Mouse (Mus musculus) heart, adult 2 months (tissue): Measurements from ENCODE around the gene Fbxw10. TPM values are rescaled to one million over a fixed set of nuclear protein-coding genes. Genes with fewer than 3 reads are reported as not detected.

Experiments
- DNase-seq, 2 experiments: peaks; one replicate each; pipeline ENCODE4 v3.0.0; 2021
- H3K27ac ChIP-seq: fragments of 200-600 bp; 2 replicates; pipeline ENCODE4 v1.8.1; 2022
- H3K27me3 ChIP-seq: fragments of 200-500 bp; 2 replicates; pipeline ENCODE4 v1.6.1; 2012; ENCODE audit warnings: mild to moderate bottlenecking, low read length, inconsistent platforms, mixed read lengths; ENCODE audit not compliant: control insufficient read depth, insufficient read depth
- H3K36me3 ChIP-seq: fragments of 200-500 bp; 2 replicates; pipeline ENCODE4 v1.6.1; 2012; ENCODE audit warnings: low read length, inconsistent platforms; ENCODE audit not compliant: control insufficient read depth, insufficient read depth
- H3K4me1 ChIP-seq: fragments of 200-500 bp; 2 replicates; pipeline ENCODE4 v1.6.1; 2011; ENCODE audit warnings: low read length; ENCODE audit not compliant: control insufficient read depth, insufficient read depth
- H3K4me3 ChIP-seq: fragments of 200-600 bp; 2 replicates; pipeline ENCODE4 v1.8.1; 2022
- H3K79me2 ChIP-seq: fragments of 200-500 bp; replicated peaks from 2 replicates; pipeline ENCODE4 v1.6.1; 2012; ENCODE audit warnings: mild to moderate bottlenecking, inconsistent platforms, low read length, moderate library complexity, mixed read lengths; ENCODE audit not compliant: control insufficient read depth, insufficient read depth
- H3K9ac ChIP-seq: fragments of 200-500 bp; 2 replicates; pipeline ENCODE4 v1.6.1; 2012; ENCODE audit warnings: low read depth, mild to moderate bottlenecking, control low read depth, inconsistent platforms, low read length, mixed read lengths
- CTCF ChIP-seq: fragments of 200-600 bp; IDR thresholded peaks from 2 replicates; pipeline ENCODE4 v1.8.1; 2022; ENCODE audit warnings: antibody characterized with exemption, mild to moderate bottlenecking, moderate library complexity
- EP300 ChIP-seq: fragments of 200-500 bp; IDR thresholded peaks from 2 replicates; pipeline ENCODE4 v1.6.1; 2011; ENCODE audit warnings: low read depth, low read length, control low read depth; ENCODE audit not compliant: insufficient read depth
- POLR2A ChIP-seq: fragments of 200-500 bp; IDR thresholded peaks from 2 replicates; pipeline ENCODE4 v1.6.1; 2011; ENCODE audit warnings: mild to moderate bottlenecking, low read depth, low read length, control low read depth; ENCODE audit not compliant: insufficient read depth
- WGBS: fragments of 180-500 bp; shearing (Covaris S2); methylation state at CpG from one replicate; pipeline ENCODE4 v1.1.7; 2018; 5-methylcytosine and 5-hydroxymethylcytosine counted together
- intact Hi-C: fragments of 180-260 bp; cut with DNase I; formaldehyde crosslinking; loops from one replicate; pipeline ENCODE4 v1.15.1; 2025
- polyA plus RNA-seq: library from polyadenylated mRNA; depleted of rRNA; stranded (reverse); fragments of >200 nt; gene quantifications from 2 replicates; pipeline ENCODE4 v1.2.3, GENCODE M21; 2012; rRNA removed
- total RNA-seq, 2 experiments: library from RNA; stranded (reverse); gene quantifications; 2 replicates each; pipeline ENCODE4 v1.2.3; 2021

The Fbxw10 gene
- total and polyA plus RNA-seq, 3 experiments, result 0.16 to 0.34 (median 0.29) TPM

- Histone ChIP-seq H3K79me2 (no peaks in the 10 kb centered on the region), H3K4me1 (peaks cover 3% of the 10 kb centered on the region), H3K27me3 (no peaks in the 10 kb centered on the region), H3K9ac (no peak overlapping the region), H3K4me3 (no peak overlapping the region), H3K27ac (peak overlapping the region; percentile 52), H3K36me3 (no peaks in the 10 kb centered on the region)
- TF ChIP-seq CTCF (no peak), EP300 (no peak), POLR2A (no peak)
- 28% methylated on average over 6 of the region's 6 CpGs for WGBS
- DNase-seq, result peak; percentile 57 to 76
- intact Hi-C loops, result loop anchor here (2.0 kb wide), 1 partner anchor 103 kb away; no protein-coding TSS in a partner anchor
Observed at GRCm38 (mm10) chr11:62924091-62924761, 77.4 kb downstream of the Fbxw10 start.

Other genes with a start within 250 kb of the Fbxw10 start
- gene Lrrc75a, start 198.5 kb upstream of the Fbxw10 start, total RNA-seq, result 1 to 10 TPM; 3.3 to 4.2 TPM
- gene Lrrc75a, start 198.5 kb upstream of the Fbxw10 start, polyA plus RNA-seq, result 6.2 and 9.6 TPM in 2 replicates
- gene Mmgt2, start 198.4 kb upstream of the Fbxw10 start, total RNA-seq, result 1 to 10 TPM; 5.8 to 8.6 TPM
- 8.7 and 8.9 TPM in 2 replicates for gene Mmgt2, start 198.4 kb upstream of the Fbxw10 start, polyA plus RNA-seq
- gene Zfp287, start 115.2 kb upstream of the Fbxw10 start, total RNA-seq, result 1 to 10 TPM; 1.9 to 2.5 TPM
- 1.4 and 1.9 TPM in 2 replicates for gene Zfp287, start 115.2 kb upstream of the Fbxw10 start, polyA plus RNA-seq
- gene Gm10428, start 94.0 kb upstream of the Fbxw10 start, total RNA-seq, result not detected
- gene Gm10428, start 94.0 kb upstream of the Fbxw10 start, polyA plus RNA-seq, result not detected in 2 replicates
- under 1 TPM; 0.41 to 0.42 TPM for gene Zfp286, start 57.6 kb upstream of the Fbxw10 start, total RNA-seq
- gene Zfp286, start 57.6 kb upstream of the Fbxw10 start, polyA plus RNA-seq, result 0.70 and 1.3 TPM in 2 replicates
- gene Trim16, start 26.8 kb upstream of the Fbxw10 start, total RNA-seq, result 1 to 10 TPM; 6.5 to 7.4 TPM
- gene Trim16, start 26.8 kb upstream of the Fbxw10 start, polyA plus RNA-seq, result 4.0 and 5.9 TPM in 2 replicates
- 10 to 100 TPM; 21.9 to 24.5 TPM for gene Tvp23b, start 32.4 kb downstream of the Fbxw10 start, total RNA-seq
- gene Tvp23b, start 32.4 kb downstream of the Fbxw10 start, polyA plus RNA-seq, result 9.7 and 17.7 TPM in 2 replicates
- not detected for gene Cdrt4, start 104.1 kb downstream of the Fbxw10 start, total RNA-seq
- 1.4 TPM in 1 of 2 replicates, not detected in the other for gene Cdrt4, start 104.1 kb downstream of the Fbxw10 start, polyA plus RNA-seq
- gene Tekt3, start 214.6 kb downstream of the Fbxw10 start, total RNA-seq, result not detected
- gene Tekt3, start 214.6 kb downstream of the Fbxw10 start, polyA plus RNA-seq, result not detected in 2 replicates